Mouse (Mus musculus) ES-E14 (cell line): ENCODE measurements around the gene Tgm5. TPM values are rescaled to one million over a fixed set of nuclear protein-coding genes. Genes with fewer than 3 reads are reported as not detected.
"Not testable (repeated sequence)": the region's sequence is repeated elsewhere in the genome, so short reads cannot be mapped to it uniquely, and the experiment has no call there.

Experiments used
- DNase-seq: peaks from one replicate; pipeline ENCODE4 v3.0.0-alpha.2; 2013; ENCODE audit warnings: low read depth, low spot score
- H3K27ac ChIP-seq: 2 replicates; pipeline ENCODE4 v1.5.1; 2012; ENCODE audit warnings: low read depth, mild to moderate bottlenecking, low read length, moderate library complexity, mixed read lengths; ENCODE audit not compliant: poor library complexity, insufficient read depth, severe bottlenecking
- H3K36me3 ChIP-seq: 2 replicates; pipeline ENCODE4 v1.6.1; 2012; ENCODE audit warnings: mild to moderate bottlenecking, low read length, moderate library complexity, mixed read lengths; ENCODE audit not compliant: control insufficient read depth, poor library complexity, insufficient read depth, severe bottlenecking
- H3K4me1 ChIP-seq, 2 experiments: fragments of 150-350 bp in 1 of 2; sonication (generic) in 1 of 2; 2 replicates each; pipeline ENCODE4 v1.6.1; 2012; ENCODE audit warnings: low read length in 2 of 2, mild to moderate bottlenecking in 1 of 2, mixed read lengths in 1 of 2; ENCODE audit not compliant: control insufficient read depth in 2 of 2, insufficient read depth in 2 of 2, poor library complexity in 1 of 2
- H3K4me3 ChIP-seq, 2 experiments: fragments of 150-350 bp in 1 of 2; sonication (generic) in 1 of 2; 2 replicates each; pipeline ENCODE4 v1.5.1; 2012; ENCODE audit warnings: low read length in 2 of 2, low read depth in 1 of 2, mild to moderate bottlenecking in 1 of 2, mixed read lengths in 1 of 2; ENCODE audit not compliant: insufficient read depth in 1 of 2, poor library complexity in 1 of 2, severe bottlenecking in 1 of 2
- H3K9ac ChIP-seq: 2 replicates; pipeline ENCODE4 v1.6.1; 2012; ENCODE audit warnings: low read depth, mild to moderate bottlenecking, low read length, mixed read lengths; ENCODE audit not compliant: poor library complexity, insufficient read depth, severe bottlenecking
- H3K9me3 ChIP-seq: fragments of 150-350 bp; sonication (generic); 2 replicates; pipeline ENCODE4 v1.6.1; 2012; ENCODE audit warnings: low read depth, mild to moderate bottlenecking, low read length; ENCODE audit not compliant: control insufficient read depth, insufficient read depth
- CHD2 ChIP-seq: IDR thresholded peaks from 2 replicates; pipeline ENCODE4 v1.6.1; 2014; ENCODE audit warnings: mild to moderate bottlenecking, low read depth, low read length, inconsistent platforms
- HCFC1 ChIP-seq: IDR thresholded peaks from 2 replicates; pipeline ENCODE4 v1.6.1; 2012; ENCODE audit warnings: low read length, inconsistent platforms, borderline replicate concordance; ENCODE audit not compliant: insufficient read depth
- MAFK ChIP-seq: IDR thresholded peaks from 2 replicates; pipeline ENCODE4 v1.6.1; 2014; ENCODE audit warnings: mild to moderate bottlenecking, low read depth, low read length, inconsistent platforms; ENCODE audit not compliant: insufficient read depth
- ZC3H11A ChIP-seq: IDR thresholded peaks from 2 replicates; pipeline ENCODE4 v1.6.1; 2012; ENCODE audit warnings: low read depth, mild to moderate bottlenecking, inconsistent platforms, low read length, borderline replicate concordance
- ZNF384 ChIP-seq: IDR thresholded peaks from 2 replicates; pipeline ENCODE4 v1.6.1; 2012; ENCODE audit warnings: low read depth, low read length, inconsistent platforms
- in situ Hi-C, 2 experiments: fragments of 600-800 bp; cut with MboI; formaldehyde crosslinking; loops; one replicate each; pipeline ENCODE4 v1.15.1; 2025; ENCODE audit warnings: low sequenced_read_pairs in 2 of 2, inconsistent platforms in 1 of 2; ENCODE audit not compliant: unreplicated experiment in 2 of 2
- total RNA-seq: library from RNA; depleted of rRNA; stranded (reverse); fragments of 300-350 nt; gene quantifications from 2 replicates; pipeline ENCODE4 v1.2.3, GENCODE M21; 2012; rRNA removed

Gene Tgm5
- total RNA-seq, result not detected in 2 replicates

DNA sequence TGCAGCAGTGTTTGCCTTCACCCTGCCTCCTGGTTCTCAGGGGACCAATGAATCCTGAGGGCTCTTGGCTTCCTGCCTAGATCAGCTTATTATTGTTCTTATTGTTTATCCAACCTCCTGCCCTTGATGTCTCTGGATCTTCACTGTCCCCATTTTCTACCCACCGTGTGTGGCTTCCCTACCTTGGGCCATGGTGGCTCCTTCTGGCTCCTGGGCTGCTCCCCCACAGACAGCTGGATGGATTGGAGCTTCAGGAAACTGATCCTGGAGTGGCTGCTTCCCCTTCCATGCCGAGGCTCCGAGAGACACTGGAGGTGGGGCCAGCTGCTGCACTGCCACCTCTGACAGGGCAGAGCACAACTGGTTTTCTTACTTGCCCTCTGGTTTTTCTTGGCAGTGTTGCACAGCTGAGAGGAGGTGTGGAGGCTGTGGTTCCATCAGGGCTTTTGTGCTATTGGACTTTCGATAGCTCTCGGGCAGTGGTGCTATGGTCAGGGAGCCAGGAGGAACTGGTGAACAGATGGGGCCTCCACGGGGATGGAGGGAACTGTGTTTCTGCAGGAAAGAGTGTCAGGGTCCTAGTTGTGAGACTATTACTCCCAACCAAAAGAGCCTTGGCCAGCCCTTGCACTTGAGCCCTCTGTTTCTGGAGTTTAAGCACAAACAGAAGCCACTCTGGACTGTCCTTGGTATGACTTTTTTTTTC lies at the start of gene Tgm5:
Tgm5 (minus strand) TSS at position 362 of the 706 bp plus-strand sequence.
- in situ Hi-C loops, result no loop called here
- no peak for TF ChIP-seq ZC3H11A
- no peak for TF ChIP-seq HCFC1
- TF ChIP-seq ZNF384, result no peak
- no peak for TF ChIP-seq CHD2
- no peak within 1 kb of the TSS for H3K4me3 ChIP-seq
- no peaks in the 10 kb centered on the region for H3K36me3 ChIP-seq
- H3K9ac ChIP-seq, result no peak within 1 kb of the TSS
- H3K9me3 ChIP-seq, result no peaks in the 10 kb centered on the region
- DNase-seq, result no peak
- no peak within 1 kb of the TSS for H3K27ac ChIP-seq
- H3K4me1 ChIP-seq, result no peaks in the 10 kb centered on the region

GRCm38 (mm10) chr2:121132822-121133221 lies 47.2 kb upstream of the Tgm5 start:
- TF ChIP-seq ZC3H11A (no peak), MAFK (no peak), CHD2 (no peak), ZNF384 (no peak), HCFC1 (no peak)
- Histone ChIP-seq H3K4me1 (no peaks in the 10 kb centered on the region; a peak in 1 of 4 replicates), H3K36me3 (peaks cover 2% of the 10 kb centered on the region; the same call in 1 of the 2 replicates), H3K9me3 (no peaks in the 10 kb centered on the region), H3K4me3 (no peak overlapping the region), H3K27ac (no peak overlapping the region), H3K9ac (no peak overlapping the region)
- in situ Hi-C loops, result no loop called here
- no peak for DNase-seq

- H3K4me3 ChIP-seq, result no peak overlapping the region
- no peaks in the 10 kb centered on the region for H3K36me3 ChIP-seq
- in situ Hi-C loops, result no loop called here
- H3K9me3 ChIP-seq, result no peaks in the 10 kb centered on the region
- H3K27ac ChIP-seq, result no peak overlapping the region
- no peak overlapping the region for H3K9ac ChIP-seq
- no peak for DNase-seq
- no peaks in the 10 kb centered on the region for H3K4me1 ChIP-seq
- TF ChIP-seq CHD2, result no peak
- TF ChIP-seq MAFK, result no peak
- no peak for TF ChIP-seq ZC3H11A
- no peak for TF ChIP-seq HCFC1
- no peak for TF ChIP-seq ZNF384
Measured at GRCm38 (mm10) chr2:121128865-121129620, 43.4 kb upstream of the Tgm5 start.

DNA sequence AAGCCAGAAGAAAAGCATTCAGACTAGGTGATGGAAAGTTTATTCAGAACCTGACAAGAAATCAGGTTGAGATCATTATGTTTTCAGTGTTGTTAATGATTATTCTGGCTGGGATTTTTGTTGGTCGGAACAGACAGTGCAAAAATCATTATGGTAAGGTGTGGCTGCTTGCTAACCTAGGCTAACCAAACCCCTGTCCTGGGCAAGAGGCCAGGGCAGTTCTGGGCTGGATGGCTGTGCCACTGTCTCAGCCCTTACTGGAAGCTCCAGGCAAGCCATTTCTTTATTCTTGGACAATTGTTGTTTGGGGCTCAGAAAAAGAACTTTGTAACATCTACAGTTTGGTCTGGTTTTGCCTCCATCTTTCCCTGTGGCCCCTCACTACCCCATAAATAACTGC lies 41.9 kb upstream of the Tgm5 start:
- no peak for TF ChIP-seq CHD2
- TF ChIP-seq ZNF384, result no peak
- TF ChIP-seq MAFK, result no peak
- no peak for TF ChIP-seq HCFC1
- TF ChIP-seq ZC3H11A, result no peak
- Histone ChIP-seq H3K36me3 (no peaks in the 10 kb centered on the region), H3K4me3 (no peak overlapping the region), H3K9me3 (no peaks in the 10 kb centered on the region), H3K4me1 (no peaks in the 10 kb centered on the region), H3K9ac (no peak overlapping the region), H3K27ac (no peak overlapping the region)
- in situ Hi-C loops, result no loop called here
- DNase-seq, result no peak

- H3K4me3 ChIP-seq, H3K9me3 ChIP-seq, DNase-seq, H3K9ac ChIP-seq, H3K36me3 ChIP-seq, H3K27ac ChIP-seq, in situ Hi-C loops, H3K4me1 ChIP-seq: not testable (repeated sequence)
Measured at GRCm38 (mm10) chr2:121126302-121126701, 40.7 kb upstream of the Tgm5 start.
